Mouse (Mus musculus) limb, embryonic 14.5 days (tissue): ENCODE measurements around the gene Lamb3. TPM values are rescaled to one million over a fixed set of nuclear protein-coding genes. Genes with fewer than 3 reads are reported as not detected.

Source experiments
- ATAC-seq: fragments of 200-750 bp; cut with Nextera tagmentation; 2 replicates; pipeline ENCODE4 v1.8.0; 2017; ENCODE audit warnings: low read depth, moderate number of reproducible peaks, moderate TSS enrichment; ENCODE audit not compliant: low FRiP score
- DNase-seq: peaks from one replicate; pipeline ENCODE4 v3.0.0-alpha.2; 2015; ENCODE audit warnings: low spot score
- H3K27ac ChIP-seq: fragments of 300-500 bp; sonication (generic); replicated peaks from 2 replicates; pipeline ENCODE4 v1.5.1; 2014; ENCODE audit warnings: low read depth, mild to moderate bottlenecking, low read length, moderate library complexity, mixed read lengths
- H3K27me3 ChIP-seq: fragments of 300-500 bp; sonication (generic); 2 replicates; pipeline ENCODE4 v1.6.1; 2014; ENCODE audit warnings: low read length, mixed read lengths; ENCODE audit not compliant: control insufficient read depth, insufficient read depth
- H3K36me3 ChIP-seq: fragments of 300-500 bp; sonication (generic); 2 replicates; pipeline ENCODE4 v1.6.1; 2014; ENCODE audit warnings: mild to moderate bottlenecking, low read length, moderate library complexity, mixed read lengths; ENCODE audit not compliant: control insufficient read depth, insufficient read depth
- H3K4me1 ChIP-seq: fragments of 300-500 bp; sonication (generic); 2 replicates; pipeline ENCODE4 v1.6.1; 2014; ENCODE audit warnings: antibody characterized with exemption, low read length, mixed read lengths; ENCODE audit not compliant: control insufficient read depth, insufficient read depth
- H3K4me2 ChIP-seq: fragments of 300-500 bp; sonication (generic); replicated peaks from 2 replicates; pipeline ENCODE4 v1.6.1; 2014; ENCODE audit warnings: low read depth, mild to moderate bottlenecking, low read length, moderate library complexity; ENCODE audit not compliant: severe bottlenecking
- H3K4me3 ChIP-seq: fragments of 300-500 bp; sonication (generic); replicated peaks from 2 replicates; pipeline ENCODE4 v1.5.1; 2014; ENCODE audit warnings: low read length
- H3K9ac ChIP-seq: fragments of 300-500 bp; sonication (generic); 2 replicates; pipeline ENCODE4 v1.6.1; 2014; ENCODE audit warnings: mild to moderate bottlenecking, low read depth, low read length, moderate library complexity; ENCODE audit not compliant: severe bottlenecking
- H3K9me3 ChIP-seq: fragments of 300-500 bp; sonication (generic); 2 replicates; pipeline ENCODE4 v1.6.1; 2016; ENCODE audit warnings: low read length; ENCODE audit not compliant: control insufficient read depth
- POLR2A ChIP-seq: fragments of 200-500 bp; IDR thresholded peaks from 2 replicates; pipeline ENCODE4 v1.8.0; 2012; ENCODE audit warnings: inconsistent platforms, mild to moderate bottlenecking, moderate library complexity, borderline replicate concordance; ENCODE audit not compliant: insufficient read depth, insufficient read length; ENCODE audit errors: extremely low read depth
- WGBS: fragments of 180-500 bp; shearing (Covaris S2); extraction: QIAGEN DNeasy Blood & Tissue Kit; methylation state at CpG from one replicate; pipeline ENCODE4 v1.1.7; 2014; 5-methylcytosine and 5-hydroxymethylcytosine counted together
- polyA plus RNA-seq, 2 experiments: library from polyadenylated mRNA; depleted of rRNA in 1 of 2; stranded (reverse) in 1 of 2; unstranded in 1 of 2; fragments of >200 nt; fragmentation: Nextera tagmentation in 1 of 2; extraction: Ambion mirVana in 1 of 2; gene quantifications; 2 replicates each; pipeline versions ENCODE4 v1.2.1 to v1.2.3; 2012 to 2014

The Lamb3 gene
- polyA plus RNA-seq, 2 experiments, result 4.0 to 4.6 TPM

- ATAC-seq, result 0 out of 2 replicates have a peak, but pooled peaks have one; percentile 35
- WGBS, result 21% methylated on average over 2 of the region's 2 CpGs
- DNase-seq, result peak; percentile 21
- Histone ChIP-seq H3K27ac (no peak overlapping the region), H3K27me3 (no peaks in the 10 kb centered on the region), H3K9me3 (no peaks in the 10 kb centered on the region), H3K36me3 (0 out of 2 replicates have a peak, but pooled peaks cover 10% of the 10 kb centered on the region), H3K4me1 (no peaks in the 10 kb centered on the region), H3K4me3 (no peak overlapping the region), H3K4me2 (no peak overlapping the region), H3K9ac (no peak overlapping the region)
- TF ChIP-seq POLR2A, result no peak
These were observed 137.5 kb downstream of the Lamb3 start for GRCm38 (mm10) chr1:193344976-193345375.

GRCm38 (mm10) chr1:193346908-193347307 lies 139.4 kb downstream of the Lamb3 start:
- no peak overlapping the region for H3K4me3 ChIP-seq
- WGBS, result 86% methylated on average over 3 of the region's 3 CpGs
- DNase-seq, result no peak
- TF ChIP-seq POLR2A, result no peak
- no peak overlapping the region for H3K4me2 ChIP-seq
- no peak for ATAC-seq
- H3K36me3 ChIP-seq, result peaks cover 15% of the 10 kb centered on the region; the same call in 1 of the 2 replicates
- no peak overlapping the region for H3K9ac ChIP-seq
- H3K27ac ChIP-seq, result no peak overlapping the region
- no peaks in the 10 kb centered on the region for H3K9me3 ChIP-seq
- H3K4me1 ChIP-seq, result no peaks in the 10 kb centered on the region
- no peaks in the 10 kb centered on the region for H3K27me3 ChIP-seq

- ATAC-seq (no peak), DNase-seq (no peak)
- Histone ChIP-seq H3K4me3 (no peak overlapping the region), H3K4me2 (no peak overlapping the region), H3K36me3 (peaks cover 16% of the 10 kb centered on the region; the same call in 1 of the 2 replicates), H3K9me3 (no peaks in the 10 kb centered on the region), H3K27me3 (no peaks in the 10 kb centered on the region), H3K9ac (no peak overlapping the region), H3K27ac (no peak overlapping the region), H3K4me1 (no peaks in the 10 kb centered on the region)
- 81% methylated on average over 9 of the region's 9 CpGs for WGBS
- TF ChIP-seq POLR2A, result no peak
These were observed 140.9 kb downstream of the Lamb3 start for GRCm38 (mm10) chr1:193348261-193348962.

- 66% methylated on average over 10 of the region's 10 CpGs for WGBS
- no peak for ATAC-seq
These were observed 142.4 kb downstream of the Lamb3 start for GRCm38 (mm10) chr1:193349702-193350545.

GRCm38 (mm10) chr1:193350546-193350801 lies 143.0 kb downstream of the Lamb3 start:
- 79% methylated on average over 2 of the region's 2 CpGs for WGBS
- Histone ChIP-seq H3K4me1 (no peaks in the 10 kb centered on the region), H3K27me3 (no peaks in the 10 kb centered on the region), H3K9ac (no peak overlapping the region), H3K9me3 (no peaks in the 10 kb centered on the region), H3K36me3 (peaks cover 21% of the 10 kb centered on the region; the same call in 1 of the 2 replicates), H3K27ac (no peak overlapping the region), H3K4me2 (no peak overlapping the region), H3K4me3 (no peak overlapping the region)
- ATAC-seq (no peak), DNase-seq (no peak)
- TF ChIP-seq POLR2A, result no peak

More at GRCm38 (mm10) chr1:193349702-193350545, 142.4 kb downstream of the Lamb3 start:
- no peak for DNase-seq
- no peak overlapping the region for H3K4me2 ChIP-seq
- H3K27ac ChIP-seq, result no peak overlapping the region
- TF ChIP-seq POLR2A, result no peak
- no peaks in the 10 kb centered on the region for H3K9me3 ChIP-seq
- H3K36me3 ChIP-seq, result peaks cover 21% of the 10 kb centered on the region; the same call in 1 of the 2 replicates
- no peak overlapping the region for H3K9ac ChIP-seq
- H3K27me3 ChIP-seq, result no peaks in the 10 kb centered on the region
- no peaks in the 10 kb centered on the region for H3K4me1 ChIP-seq
- no peak overlapping the region for H3K4me3 ChIP-seq
